Mouse (Mus musculus): Measurements from ENCODE around the gene Flnb. TPM values are rescaled to one million over a fixed set of nuclear protein-coding genes. Genes with fewer than 3 reads are reported as not detected.

The Flnb gene
- total RNA-seq, 2 experiments from 2014 or later, result 0.76 to 1.3 TPM

GRCm38 (mm10) chr14:7971889-7972493 is 154.2 kb downstream of the Flnb start:
- no peak for ATAC-seq (replicated peaks; ENCODE audit: low FRiP score, low TSS enrichment, poor library complexity, severe bottlenecking)

GRCm38 (mm10) chr14:7974643-7975042 is 156.9 kb downstream of the Flnb start:
- no peak for ATAC-seq (replicated peaks; ENCODE audit: low FRiP score, low TSS enrichment, poor library complexity, severe bottlenecking)

GRCm38 (mm10) chr14:7975177-7975576 is 157.4 kb downstream of the Flnb start:
- ATAC-seq (replicated peaks; ENCODE audit: low FRiP score, low TSS enrichment, poor library complexity, severe bottlenecking), result no peak

GRCm38 (mm10) chr14:7977471-7977870 is 159.7 kb downstream of the Flnb start:
- ATAC-seq (replicated peaks; ENCODE audit: low FRiP score, low TSS enrichment, poor library complexity, severe bottlenecking), result no peak

- ATAC-seq (replicated peaks; ENCODE audit: low FRiP score, low TSS enrichment, poor library complexity, severe bottlenecking), result no peak
Measured at GRCm38 (mm10) chr14:7978183-7978582, 160.4 kb downstream of the Flnb start.

- no peak for ATAC-seq (replicated peaks; ENCODE audit: low FRiP score, low TSS enrichment, poor library complexity, severe bottlenecking)
Measured at GRCm38 (mm10) chr14:7981226-7981625, 163.5 kb downstream of the Flnb start.

- no peak for ATAC-seq (replicated peaks; ENCODE audit: low FRiP score, low TSS enrichment, poor library complexity, severe bottlenecking)
Measured at GRCm38 (mm10) chr14:7986913-7987312, 169.2 kb downstream of the Flnb start.

GRCm38 (mm10) chr14:7989371-7989770 is 171.6 kb downstream of the Flnb start:
- ATAC-seq (replicated peaks; ENCODE audit: low FRiP score, low TSS enrichment, poor library complexity, severe bottlenecking), result no peak

GRCm38 (mm10) chr14:7989961-7990360 is 172.2 kb downstream of the Flnb start:
- no peak for ATAC-seq (replicated peaks; ENCODE audit: low FRiP score, low TSS enrichment, poor library complexity, severe bottlenecking)

- no peak for ATAC-seq (replicated peaks; ENCODE audit: low FRiP score, low TSS enrichment, poor library complexity, severe bottlenecking)
Measured at GRCm38 (mm10) chr14:7991108-7991776, 173.5 kb downstream of the Flnb start.

GRCm38 (mm10) chr14:7992158-7992557 is 174.4 kb downstream of the Flnb start:
- no peak for ATAC-seq (replicated peaks; ENCODE audit: low FRiP score, low TSS enrichment, poor library complexity, severe bottlenecking)

GRCm38 (mm10) chr14:7994271-7994767 is 176.6 kb downstream of the Flnb start, which contains the start of gene Dnase1l3:
Gene Dnase1l3, minus strand, starts transcription at chr14:7994573.
- no peak for ATAC-seq (replicated peaks; ENCODE audit: low FRiP score, low TSS enrichment, poor library complexity, severe bottlenecking)

GRCm38 (mm10) chr14:7997255-7997696 is 179.5 kb downstream of the Flnb start:
- ATAC-seq (replicated peaks; ENCODE audit: low FRiP score, low TSS enrichment, poor library complexity, severe bottlenecking), result peak; percentile 95

- ATAC-seq (replicated peaks; ENCODE audit: low FRiP score, low TSS enrichment, poor library complexity, severe bottlenecking), result no peak
Measured at GRCm38 (mm10) chr14:7999030-7999429, 181.3 kb downstream of the Flnb start.

- ATAC-seq (replicated peaks; ENCODE audit: low FRiP score, low TSS enrichment, poor library complexity, severe bottlenecking), result no peak
Measured at GRCm38 (mm10) chr14:7999435-7999834, 181.7 kb downstream of the Flnb start.

GRCm38 (mm10) chr14:8000247-8000646 is 182.5 kb downstream of the Flnb start:
- ATAC-seq (replicated peaks; ENCODE audit: low FRiP score, low TSS enrichment, poor library complexity, severe bottlenecking), result no peak

Other genes with a start within 250 kb of the Flnb start
- gene Gm3558, start 249.4 kb upstream of the Flnb start, total RNA-seq (2014; fragmentation: Nextera tagmentation), result not detected in 2 replicates
- gene Gm3558, start 249.4 kb upstream of the Flnb start, total RNA-seq (2017), result not detected in 2 replicates
- gene Gm10338, start 222.4 kb upstream of the Flnb start, total RNA-seq (2014; fragmentation: Nextera tagmentation), result not detected in 2 replicates
- not detected in 2 replicates for gene Gm10338, start 222.4 kb upstream of the Flnb start, total RNA-seq (2017)
- gene Gm10128, start 174.0 kb upstream of the Flnb start, total RNA-seq (2014; fragmentation: Nextera tagmentation), result not detected in 2 replicates
- gene Gm10128, start 174.0 kb upstream of the Flnb start, total RNA-seq (2017), result not detected in 2 replicates
- gene Gm26661, start 26.4 kb upstream of the Flnb start, total RNA-seq (2014; fragmentation: Nextera tagmentation), result not detected in 2 replicates
- not detected in 2 replicates for gene Gm26661, start 26.4 kb upstream of the Flnb start, total RNA-seq (2017)
- not detected in 2 replicates for gene Gm45521, start 139.3 kb downstream of the Flnb start, total RNA-seq (2014; fragmentation: Nextera tagmentation)
- gene Gm45521, start 139.3 kb downstream of the Flnb start, total RNA-seq (2017), result not detected in 2 replicates
- not detected in 2 replicates for gene Dnase1l3, start 176.6 kb downstream of the Flnb start, total RNA-seq (2014; fragmentation: Nextera tagmentation)
- not detected in 2 replicates for gene Dnase1l3, start 176.6 kb downstream of the Flnb start, total RNA-seq (2017)
- gene Abhd6, start 184.9 kb downstream of the Flnb start, total RNA-seq (2014; fragmentation: Nextera tagmentation), result 0.24 and 0.42 TPM in 2 replicates
- 0.99 TPM in 1 of 2 replicates, not detected in the other for gene Abhd6, start 184.9 kb downstream of the Flnb start, total RNA-seq (2017)

All from megakaryocyte-erythroid progenitor cell, adult 5-6 weeks (primary cell).